Mouse (Mus musculus) activated CD4-positive, CD25-positive, alpha-beta regulatory T cell, adult 4 months (primary cell): ENCODE measurements around the gene Myo1a. TPM values are rescaled to one million over a fixed set of nuclear protein-coding genes. Genes with fewer than 3 reads are reported as not detected.
"Not testable (repeated sequence)": the region's sequence is repeated elsewhere in the genome, so short reads cannot be mapped to it uniquely, and the experiment has no call there.

ENCODE experiments used
- ATAC-seq: one replicate; pipeline ENCODE4 v1.8.0; 2017
- polyA plus RNA-seq, 2 experiments: library from polyadenylated mRNA; unstranded; fragments of 100-300 nt; shearing (Covaris generic); gene quantifications; one replicate each; pipeline ENCODE4 v1.2.1; 2017

Gene Myo1a
- polyA plus RNA-seq, result not detected

GRCm38 (mm10) chr10:127704766-127705220, at the start of gene Myo1a:
Myo1a (plus strand) TSS chr10:127705170.
- no peak for ATAC-seq

- ATAC-seq, result not testable (repeated sequence)
These were observed 47.4 kb upstream of the Myo1a start for GRCm38 (mm10) chr10:127657617-127658016.

GRCm38 (mm10) chr10:127658076-127658475, 46.9 kb upstream of the Myo1a start:
- peak; percentile 14 for ATAC-seq

- ATAC-seq, result no peak
These were observed 45.4 kb upstream of the Myo1a start for GRCm38 (mm10) chr10:127659551-127659950.

- ATAC-seq, result no peak
These were observed 43.6 kb upstream of the Myo1a start for GRCm38 (mm10) chr10:127661291-127661914.

GRCm38 (mm10) chr10:127661915-127662663, 42.9 kb upstream of the Myo1a start:
- peak; percentile 57 for ATAC-seq

- ATAC-seq, result no peak
These were observed 42.2 kb upstream of the Myo1a start for GRCm38 (mm10) chr10:127662666-127663253.

GRCm38 (mm10) chr10:127663590-127663989, 41.4 kb upstream of the Myo1a start:
- no peak for ATAC-seq

GRCm38 (mm10) chr10:127664166-127664565, 40.8 kb upstream of the Myo1a start:
- no peak for ATAC-seq

GRCm38 (mm10) chr10:127664891-127665290, 40.1 kb upstream of the Myo1a start:
- ATAC-seq, result no peak

GRCm38 (mm10) chr10:127665366-127666181, 39.4 kb upstream of the Myo1a start:
- no peak for ATAC-seq

- peak; percentile 16 for ATAC-seq
These were observed 38.3 kb upstream of the Myo1a start, which contains the start of gene Nemp1 for GRCm38 (mm10) chr10:127666501-127667268. Nemp1 (plus strand) TSS chr10:127666901.

GRCm38 (mm10) chr10:127667269-127668092, 37.5 kb upstream of the Myo1a start:
- ATAC-seq, result peak; percentile 37

- ATAC-seq, result peak; percentile 55
These were observed 36.6 kb upstream of the Myo1a start, which contains the start of gene Nab2 for GRCm38 (mm10) chr10:127668093-127669050. Nab2 (minus strand) TSS chr10:127668568.

GRCm38 (mm10) chr10:127669170-127669569, 35.8 kb upstream of the Myo1a start:
- ATAC-seq, result no peak

- ATAC-seq, result no peak
These were observed 34.8 kb upstream of the Myo1a start for GRCm38 (mm10) chr10:127670185-127670584.

GRCm38 (mm10) chr10:127671276-127671675, 33.7 kb upstream of the Myo1a start:
- no peak for ATAC-seq

- ATAC-seq, result no peak
These were observed 30.8 kb upstream of the Myo1a start for GRCm38 (mm10) chr10:127674046-127674655.
